Mouse (Mus musculus) cerebellum, postnatal 14 days (tissue): Measurements from ENCODE around the gene Mrtfb.

Experiments
- DNase-seq, 2 experiments: peaks; one replicate each; pipeline ENCODE4 v3.0.0; 2021; ENCODE audit warnings: mixed read lengths in 2 of 2

Mrtfb gene

GRCm38 (mm10) chr16:13255855-13256635, at the start of gene Mrtfb:
Gene Mrtfb (plus strand): TSS chr16:13256481.
- peak; percentile 93 to 94 for DNase-seq

GRCm38 (mm10) chr16:13207649-13208048, 48.6 kb upstream of the Mrtfb start:
- no peak for DNase-seq

GRCm38 (mm10) chr16:13208087-13208486, 48.2 kb upstream of the Mrtfb start:
- no peak for DNase-seq

GRCm38 (mm10) chr16:13212781-13213180, 43.5 kb upstream of the Mrtfb start:
- DNase-seq: no peak

GRCm38 (mm10) chr16:13216116-13216952, 39.9 kb upstream of the Mrtfb start:
- peak; percentile 15 to 27 for DNase-seq

GRCm38 (mm10) chr16:13217951-13218350, 38.3 kb upstream of the Mrtfb start:
- DNase-seq: no peak

- no peak for DNase-seq
Measured at GRCm38 (mm10) chr16:13221475-13221874, 34.8 kb upstream of the Mrtfb start.

- DNase-seq: no peak
Measured at GRCm38 (mm10) chr16:13232043-13232442, 24.2 kb upstream of the Mrtfb start.

- DNase-seq: peak in 1 of 2 experiments; percentile 18
Measured at GRCm38 (mm10) chr16:13232912-13233802, 23.1 kb upstream of the Mrtfb start.

GRCm38 (mm10) chr16:13239039-13239438, 17.2 kb upstream of the Mrtfb start:
- no peak for DNase-seq

- no peak for DNase-seq
Measured at GRCm38 (mm10) chr16:13239544-13239943, 16.7 kb upstream of the Mrtfb start.

GRCm38 (mm10) chr16:13240326-13240725, 16.0 kb upstream of the Mrtfb start:
- DNase-seq: no peak

GRCm38 (mm10) chr16:13245658-13246057, 10.6 kb upstream of the Mrtfb start:
- no peak for DNase-seq

GRCm38 (mm10) chr16:13246855-13247254, 9.4 kb upstream of the Mrtfb start:
- no peak for DNase-seq

GRCm38 (mm10) chr16:13250061-13250460, 6.2 kb upstream of the Mrtfb start:
- no peak for DNase-seq

- peak in 1 of 2 experiments; percentile 51 for DNase-seq
Measured at GRCm38 (mm10) chr16:13256667-13257527, 616 bp downstream of the Mrtfb start.

GRCm38 (mm10) chr16:13257528-13257835, 1.2 kb downstream of the Mrtfb start:
- no peak for DNase-seq

GRCm38 (mm10) chr16:13259026-13259425, 2.7 kb downstream of the Mrtfb start:
- no peak for DNase-seq

- DNase-seq: no peak
Measured at GRCm38 (mm10) chr16:13266312-13266711, 10.0 kb downstream of the Mrtfb start.

- no peak for DNase-seq
Measured at GRCm38 (mm10) chr16:13267350-13267904, 11.1 kb downstream of the Mrtfb start.

GRCm38 (mm10) chr16:13269426-13269825, 13.1 kb downstream of the Mrtfb start:
- DNase-seq: no peak

GRCm38 (mm10) chr16:13276258-13276657, 20.0 kb downstream of the Mrtfb start:
- DNase-seq: no peak
